ENCODE assay signal across 8 mouse cellular contexts in the genomic region with DNA sequence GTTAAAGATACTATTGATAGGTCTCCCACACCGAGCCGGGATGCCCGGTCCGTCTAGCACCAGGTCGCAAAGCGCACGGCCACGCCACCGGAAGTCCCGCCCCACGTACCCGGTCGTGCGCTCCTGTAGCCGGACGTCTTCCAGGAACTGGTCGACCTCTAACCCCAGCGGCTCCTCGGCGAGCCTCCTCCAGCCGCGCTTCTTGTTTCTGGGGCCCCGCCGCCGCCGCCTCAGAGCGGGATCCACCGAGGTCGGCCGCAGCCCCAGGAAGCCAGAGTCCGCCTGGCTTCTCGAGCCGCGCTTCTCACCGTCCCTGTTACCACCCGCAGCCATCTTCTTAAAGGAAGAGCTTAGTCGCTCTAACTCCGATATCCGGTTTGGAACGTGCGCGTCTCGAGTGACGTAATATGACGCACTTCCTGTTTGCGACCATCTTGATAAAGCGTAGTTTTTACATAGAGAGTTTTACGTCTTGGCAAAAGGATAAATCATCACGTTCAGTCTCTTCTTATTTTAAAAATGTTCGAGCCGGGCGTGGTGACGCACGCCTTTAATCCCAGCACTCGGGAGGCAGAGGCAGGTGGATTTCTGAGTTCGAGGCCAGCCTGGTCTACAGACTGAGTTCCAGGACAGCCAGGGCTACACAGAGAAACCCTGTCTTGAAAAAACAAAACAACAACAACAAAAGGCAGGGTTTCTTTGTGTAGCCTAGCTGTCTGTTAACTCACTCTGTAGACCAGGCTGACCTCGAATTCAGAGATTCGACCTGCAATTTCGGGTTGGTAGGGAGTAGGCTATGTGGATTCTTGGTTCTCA. TPM values are rescaled to one million over a fixed set of nuclear protein-coding genes. Genes with fewer than 3 reads are reported as not detected.
A peak's percentile ranks its signal among the peaks of the same experiment; 100 is the strongest.
DNase-seq lines count a peak whose midpoint lies in the region; ATAC-seq lines count a peak whose summit lies in the region.

A gene (minus strand): TSS at position 354 of the 816 bp plus-strand sequence.

- H3K4me3 ChIP-seq in intestine, embryonic 14.5 days (ENCODE audit: low read depth, low read length), result peak within 1 kb of the TSS; percentile 92

- no peaks in the 10 kb centered on the region for H3K27me3 ChIP-seq in intestine, embryonic 14.5 days (replicated peaks; ENCODE audit: control insufficient read depth, insufficient read depth, low read length)

- H3K9ac ChIP-seq in intestine, embryonic 14.5 days (ENCODE audit: low read length), result peak within 1 kb of the TSS; percentile 65

- no peaks in the 10 kb centered on the region for H3K9me3 ChIP-seq in intestine, embryonic 14.5 days (ENCODE audit: control insufficient read depth, low read length)

- H3K4me2 ChIP-seq in intestine, embryonic 14.5 days (ENCODE audit: low read length), result peak within 1 kb of the TSS; percentile 95

- intact Hi-C loops in left cerebral cortex, postnatal 14 days (cut with DNase I), result no loop called here

- peak; percentile 95 to 99 for DNase-seq in adrenal gland, adult (ENCODE audit: inconsistent age in 2 of 2, low spot score in 1 of 2)
- peak; percentile 99 for DNase-seq in embryo, embryonic 10.5 days (ENCODE audit: low spot score)
- peak; percentile 89 for DNase-seq in gastrocnemius, postnatal 25 days
- DNase-seq in intestine, embryonic 14.5 days (ENCODE audit: low spot score), result peak; percentile 98
- peak; percentile 93 to 97 for DNase-seq in left cerebral cortex, postnatal 14 days (ENCODE audit: low spot score in 2 of 2)
- peak; percentile 98 for DNase-seq in mesoderm, embryonic 11.5 days (ENCODE audit: low read depth, low spot score)
- DNase-seq in right cerebral cortex, postnatal 36 days (ENCODE audit: low spot score in 2 of 2), result peak; percentile 94
- peak; percentile 94 for DNase-seq in yolk sac, embryonic 10.5 days (ENCODE audit: low spot score)

- peak within 1 kb of the TSS; percentile 84 for H3K27ac ChIP-seq in intestine, embryonic 14.5 days (ENCODE audit: low read depth)

- peak; percentile 93 for ATAC-seq in intestine, embryonic 14.5 days (replicated peaks; ENCODE audit: low FRiP score, low TSS enrichment, low read depth)

- 2% methylated on average over 59 of the region's 59 CpGs for WGBS in intestine, embryonic 14.5 days

- H3K36me3 ChIP-seq in intestine, embryonic 14.5 days (ENCODE audit: control insufficient read depth, insufficient read depth, low read length), result peaks cover 54% of the 10 kb centered on the region

- peaks cover 15% of the 10 kb centered on the region for H3K4me1 ChIP-seq in intestine, embryonic 14.5 days (replicated peaks; ENCODE audit: control insufficient read depth, insufficient read depth, low read length)

RNA-seq across cellular contexts. Expression of the gene that starts here (rescaled TPM):
- 100 to 1,000 TPM in 1 of 2 experiments, 10 to 100 TPM in 1; 86.8 to 101 TPM for total RNA-seq in gastrocnemius, postnatal 25 days (2021)
- polyA plus RNA-seq in intestine, embryonic 14.5 days (2014; fragmentation: Nextera tagmentation; extraction: Ambion mirVana), result 182 and 190 TPM in 2 replicates
- total RNA-seq in left cerebral cortex, postnatal 14 days (2021), result 100 to 1,000 TPM in 1 of 2 experiments, 10 to 100 TPM in 1; 97.9 to 106 TPM

Comparison
In these comparisons a context has a peak if more than half of its experiments do, and no peak if none do; other contexts are left out.
1. Peak in every context shown above with its lines: DNase-seq, ATAC-seq, H3K4me3 ChIP-seq and H3K27ac ChIP-seq.